Mouse (Mus musculus): ENCODE results near the gene Hamp. TPM values are rescaled to one million over a fixed set of nuclear protein-coding genes. Genes with fewer than 3 reads are reported as not detected.
"Not testable (repeated sequence)": the region's sequence is repeated elsewhere in the genome, so short reads cannot be mapped to it uniquely, and the experiment has no call there.

The Hamp gene
- polyA plus RNA-seq, 1 experiment from 2014 or later, result 0.71 TPM

- ATAC-seq (ENCODE audit: extremely low read depth, insufficient number of reproducible peaks, low FRiP score, low TSS enrichment), result peak; percentile 55
- no peaks in the 10 kb centered on the region for H3K9me3 ChIP-seq
- peak overlapping the region; percentile 89 for H3K4me2 ChIP-seq
- peak overlapping the region; percentile 96 for H3K4me3 ChIP-seq
- under 1% methylated on average over 52 of the region's 64 CpGs for WGBS
- H3K27me3 ChIP-seq (replicated peaks), result no peaks in the 10 kb centered on the region
- H3K9ac ChIP-seq, result peak overlapping the region; percentile 100
- peak overlapping the region; percentile 99 for H3K27ac ChIP-seq (replicated peaks)
- H3K4me1 ChIP-seq, result peaks cover 19% of the 10 kb centered on the region
- H3K36me3 ChIP-seq, result peaks cover 57% of the 10 kb centered on the region
Measured at GRCm38 (mm10) chr7:30955584-30956356, 11.9 kb upstream of the Hamp start.

GRCm38 (mm10) chr7:30954971-30955520, 11.2 kb upstream of the Hamp start:
- Histone ChIP-seq H3K4me1 (peaks cover 19% of the 10 kb centered on the region), H3K4me3 (peak overlapping the region; percentile 96), H3K4me2 (peak overlapping the region; percentile 89), H3K9ac (peak overlapping the region; percentile 100), H3K9me3 (no peaks in the 10 kb centered on the region), H3K27me3 (replicated peaks) (no peaks in the 10 kb centered on the region), H3K36me3 (peaks cover 64% of the 10 kb centered on the region), H3K27ac (replicated peaks) (no peak overlapping the region)
- 86% methylated on average over 12 of the region's 12 CpGs for WGBS
- ATAC-seq (ENCODE audit: extremely low read depth, insufficient number of reproducible peaks, low FRiP score, low TSS enrichment), result no peak

- 78% methylated on average over 3 of the region's 3 CpGs for WGBS
- Histone ChIP-seq H3K36me3 (peaks cover 71% of the 10 kb centered on the region), H3K9me3 (no peaks in the 10 kb centered on the region), H3K4me3 (no peak overlapping the region), H3K27ac (replicated peaks) (no peak overlapping the region), H3K9ac (no peak overlapping the region), H3K27me3 (replicated peaks) (no peaks in the 10 kb centered on the region), H3K4me1 (peaks cover 19% of the 10 kb centered on the region), H3K4me2 (no peak overlapping the region)
- ATAC-seq (ENCODE audit: extremely low read depth, insufficient number of reproducible peaks, low FRiP score, low TSS enrichment), result no peak
Measured at GRCm38 (mm10) chr7:30954036-30954435, 10.2 kb upstream of the Hamp start.

GRCm38 (mm10) chr7:30953459-30953858, 9.6 kb upstream of the Hamp start:
- no peak for ATAC-seq (ENCODE audit: extremely low read depth, insufficient number of reproducible peaks, low FRiP score, low TSS enrichment)
- Histone ChIP-seq H3K27me3 (replicated peaks) (no peaks in the 10 kb centered on the region), H3K9me3 (no peaks in the 10 kb centered on the region), H3K9ac (no peak overlapping the region), H3K4me1 (peaks cover 17% of the 10 kb centered on the region), H3K36me3 (peaks cover 69% of the 10 kb centered on the region), H3K4me2 (no peak overlapping the region), H3K27ac (replicated peaks) (no peak overlapping the region), H3K4me3 (no peak overlapping the region)
- 83% methylated on average over 6 of the region's 6 CpGs for WGBS

- no peak for ATAC-seq (ENCODE audit: extremely low read depth, insufficient number of reproducible peaks, low FRiP score, low TSS enrichment)
- Histone ChIP-seq H3K36me3 (peaks cover 69% of the 10 kb centered on the region), H3K4me2 (no peak overlapping the region), H3K9me3 (no peaks in the 10 kb centered on the region), H3K4me1 (peaks cover 9% of the 10 kb centered on the region), H3K9ac (no peak overlapping the region), H3K27me3 (replicated peaks) (no peaks in the 10 kb centered on the region), H3K27ac (replicated peaks) (no peak overlapping the region), H3K4me3 (no peak overlapping the region)
- 89% methylated on average over 16 of the region's 16 CpGs for WGBS
Measured at GRCm38 (mm10) chr7:30952441-30953265, 8.8 kb upstream of the Hamp start.

GRCm38 (mm10) chr7:30949902-30950301, 6.1 kb upstream of the Hamp start:
- H3K9ac ChIP-seq; H3K4me1 ChIP-seq; H3K4me2 ChIP-seq; ATAC-seq (ENCODE audit: extremely low read depth, insufficient number of reproducible peaks, low FRiP score, low TSS enrichment); H3K27me3 ChIP-seq (replicated peaks); H3K4me3 ChIP-seq; H3K27ac ChIP-seq (replicated peaks); H3K9me3 ChIP-seq: not testable (repeated sequence)
- peaks cover 82% of the 10 kb centered on the region for H3K36me3 ChIP-seq
- WGBS, result 86% methylated on average over 3 of the region's 3 CpGs

GRCm38 (mm10) chr7:30945876-30946275, 2.0 kb upstream of the Hamp start:
- ATAC-seq (ENCODE audit: extremely low read depth, insufficient number of reproducible peaks, low FRiP score, low TSS enrichment), result no peak
- Histone ChIP-seq H3K4me3 (no peak overlapping the region), H3K27me3 (replicated peaks) (no peaks in the 10 kb centered on the region), H3K9ac (no peak overlapping the region), H3K4me2 (no peak overlapping the region), H3K4me1 (no peaks in the 10 kb centered on the region), H3K27ac (replicated peaks) (no peak overlapping the region), H3K9me3 (no peaks in the 10 kb centered on the region), H3K36me3 (peaks cover 41% of the 10 kb centered on the region)
- WGBS, result 94% methylated on average over 7 of the region's 7 CpGs

- H3K27me3 ChIP-seq (replicated peaks); ATAC-seq (ENCODE audit: extremely low read depth, insufficient number of reproducible peaks, low FRiP score, low TSS enrichment); H3K27ac ChIP-seq (replicated peaks); H3K9ac ChIP-seq; H3K4me2 ChIP-seq; H3K4me1 ChIP-seq; H3K4me3 ChIP-seq; H3K9me3 ChIP-seq: not testable (repeated sequence)
- peaks cover 37% of the 10 kb centered on the region for H3K36me3 ChIP-seq
- 86% methylated on average over 7 of the region's 7 CpGs for WGBS
Measured at GRCm38 (mm10) chr7:30945466-30945865, 1.6 kb upstream of the Hamp start.

GRCm38 (mm10) chr7:30944706-30945105, 874 bp upstream of the Hamp start:
- not testable (repeated sequence) for H3K27ac ChIP-seq (replicated peaks); H3K9ac ChIP-seq; H3K4me3 ChIP-seq; ATAC-seq (ENCODE audit: extremely low read depth, insufficient number of reproducible peaks, low FRiP score, low TSS enrichment); H3K27me3 ChIP-seq (replicated peaks); H3K9me3 ChIP-seq; H3K4me2 ChIP-seq; H3K4me1 ChIP-seq
- WGBS, result 47% methylated on average over 2 of the region's 2 CpGs
- H3K36me3 ChIP-seq, result peaks cover 30% of the 10 kb centered on the region

GRCm38 (mm10) chr7:30942365-30942764, 1.5 kb downstream of the Hamp start:
- H3K4me3 ChIP-seq; H3K9ac ChIP-seq; H3K27me3 ChIP-seq (replicated peaks); H3K4me1 ChIP-seq; H3K9me3 ChIP-seq; H3K27ac ChIP-seq (replicated peaks); H3K4me2 ChIP-seq; ATAC-seq (ENCODE audit: extremely low read depth, insufficient number of reproducible peaks, low FRiP score, low TSS enrichment): not testable (repeated sequence)
- 39% methylated on average over 3 of the region's 3 CpGs for WGBS
- H3K36me3 ChIP-seq, result peaks cover 16% of the 10 kb centered on the region

GRCm38 (mm10) chr7:30940070-30940469, 3.8 kb downstream of the Hamp start:
- WGBS, result 64% methylated on average over 1 of the region's 1 CpGs
- H3K9ac ChIP-seq; H3K4me2 ChIP-seq; ATAC-seq (ENCODE audit: extremely low read depth, insufficient number of reproducible peaks, low FRiP score, low TSS enrichment); H3K27me3 ChIP-seq (replicated peaks); H3K9me3 ChIP-seq; H3K4me3 ChIP-seq; H3K36me3 ChIP-seq; H3K4me1 ChIP-seq; H3K27ac ChIP-seq (replicated peaks): not testable (repeated sequence)

Data from heart, embryonic 13.5 days (tissue).